Mouse (Mus musculus) central nervous system, embryonic 11.5 days (tissue): Measurements from ENCODE around the gene Gabra6. TPM values are rescaled to one million over a fixed set of nuclear protein-coding genes. Genes with fewer than 3 reads are reported as not detected.

Experiments used
- polyA plus RNA-seq: library from polyadenylated mRNA; depleted of rRNA; stranded (reverse); fragments of >200 nt; gene quantifications from 2 replicates; pipeline ENCODE4 v1.2.3, GENCODE M21; 2012; rRNA removed

Gabra6 gene
- not detected in 2 replicates for polyA plus RNA-seq

GRCm38 (mm10) chr11:42320882-42321281 lies at the start of gene Gabra6:
Gene Gabra6 (minus strand): TSS chr11:42321072.

Other genes starting within 250 kb of the Gabra6 start
- gene Gabra1, start 138.1 kb downstream of the Gabra6 start, polyA plus RNA-seq, result 1.3 and 2.7 TPM in 2 replicates
- gene Gabrb2, start 98.7 kb upstream of the Gabra6 start, polyA plus RNA-seq, result 3.3 and 4.1 TPM in 2 replicates